Mouse (Mus musculus) limb, embryonic 10.5 days (tissue): ENCODE results near the gene Itga10. TPM values are rescaled to one million over a fixed set of nuclear protein-coding genes. Genes with fewer than 3 reads are reported as not detected.
"Not testable (repeated sequence)": the region's sequence is repeated elsewhere in the genome, so short reads cannot be mapped to it uniquely, and the experiment has no call there.

ENCODE experiments used
- DNase-seq: peaks from one replicate; pipeline ENCODE4 v3.0.0-alpha.2; 2017; ENCODE audit warnings: low spot score
- H3K27ac ChIP-seq: fragments of 300-500 bp; sonication (generic); 2 replicates; pipeline ENCODE4 v1.5.1; 2016; ENCODE audit warnings: mild to moderate bottlenecking
- H3K27me3 ChIP-seq: fragments of 300-500 bp; sonication (generic); 2 replicates; pipeline ENCODE4 v1.6.1; 2016; ENCODE audit warnings: low read depth, mild to moderate bottlenecking; ENCODE audit not compliant: poor library complexity, severe bottlenecking
- H3K36me3 ChIP-seq: fragments of 300-500 bp; sonication (generic); 2 replicates; pipeline ENCODE4 v1.6.1; 2016; ENCODE audit warnings: mild to moderate bottlenecking, moderate library complexity
- H3K4me1 ChIP-seq: fragments of 300-500 bp; sonication (generic); 2 replicates; pipeline ENCODE4 v1.6.1; 2016
- H3K4me3 ChIP-seq: fragments of 300-500 bp; sonication (generic); 2 replicates; pipeline ENCODE4 v1.5.1; 2016; ENCODE audit warnings: mild to moderate bottlenecking, moderate library complexity
- H3K9me3 ChIP-seq: fragments of 300-500 bp; sonication (generic); replicated peaks from 2 replicates; pipeline ENCODE4 v1.6.1; 2016; ENCODE audit warnings: mild to moderate bottlenecking
- WGBS: fragments of 180-500 bp; shearing (Covaris S2); methylation state at CpG from one replicate; pipeline ENCODE4 v1.1.7; 2016; 5-methylcytosine and 5-hydroxymethylcytosine counted together
- polyA plus RNA-seq: library from polyadenylated mRNA; unstranded; fragments of >200 nt; fragmentation: Nextera tagmentation; extraction: Ambion mirVana; gene quantifications from 2 replicates; pipeline ENCODE4 v1.2.1, GENCODE M21; 2016

Gene Itga10
- polyA plus RNA-seq, 1 experiment from 2014 or later: 0.58 TPM

DNA sequence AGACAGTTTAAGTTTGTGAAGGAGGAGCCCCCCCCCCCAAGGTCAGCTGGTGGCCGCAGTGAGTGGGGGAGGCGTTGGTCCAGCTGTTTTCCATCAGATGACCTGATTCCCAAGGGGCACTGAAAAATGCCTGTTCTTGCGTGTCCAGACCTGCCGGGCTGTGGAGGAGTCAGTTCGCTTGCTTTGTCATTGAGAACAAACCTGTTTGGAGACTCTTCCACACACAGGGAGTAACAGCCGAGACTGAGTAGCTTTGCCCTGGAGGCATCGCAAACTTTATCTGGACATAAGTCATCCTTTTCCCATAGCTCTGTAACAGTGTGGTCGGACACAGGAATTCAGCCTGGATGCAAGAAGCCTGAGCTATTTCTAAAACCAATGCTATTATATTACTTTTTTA is 29.1 kb downstream of the Itga10 start:
- peak; percentile 65 for DNase-seq
- Histone ChIP-seq H3K9me3 (no peaks in the 10 kb centered on the region), H3K27me3 (peaks cover 40% of the 10 kb centered on the region), H3K36me3 (no peaks in the 10 kb centered on the region), H3K4me3 (no peak overlapping the region), H3K27ac (no peak overlapping the region), H3K4me1 (peaks cover 29% of the 10 kb centered on the region)
- WGBS: 36% methylated on average over 8 of the region's 8 CpGs

DNA sequence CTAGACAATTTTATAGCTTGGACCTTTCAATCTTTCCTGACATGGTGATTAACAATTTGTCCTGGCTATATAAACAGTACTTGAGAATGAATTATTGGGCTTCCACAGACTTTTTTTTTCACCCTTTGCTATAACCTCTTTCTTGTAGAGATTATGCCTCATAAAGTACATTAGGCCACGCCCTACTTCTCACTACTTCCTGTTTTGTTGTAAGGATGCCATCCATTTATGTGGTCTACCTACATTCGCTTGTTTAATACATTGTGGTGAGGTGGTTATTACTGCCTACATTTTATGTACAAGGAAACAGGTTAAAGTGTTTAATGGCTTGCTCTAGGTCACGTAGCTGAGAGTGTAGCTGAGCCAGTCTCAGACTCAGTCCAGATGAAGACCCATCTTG is 29.8 kb downstream of the Itga10 start:
- WGBS: 83% methylated on average over 3 of the region's 3 CpGs
- no peak overlapping the region for H3K4me3 ChIP-seq
- no peak overlapping the region for H3K27ac ChIP-seq
- H3K27me3 ChIP-seq: peaks cover 47% of the 10 kb centered on the region
- no peaks in the 10 kb centered on the region for H3K36me3 ChIP-seq
- DNase-seq: no peak
- peaks cover 23% of the 10 kb centered on the region for H3K4me1 ChIP-seq
- no peaks in the 10 kb centered on the region for H3K9me3 ChIP-seq

DNA sequence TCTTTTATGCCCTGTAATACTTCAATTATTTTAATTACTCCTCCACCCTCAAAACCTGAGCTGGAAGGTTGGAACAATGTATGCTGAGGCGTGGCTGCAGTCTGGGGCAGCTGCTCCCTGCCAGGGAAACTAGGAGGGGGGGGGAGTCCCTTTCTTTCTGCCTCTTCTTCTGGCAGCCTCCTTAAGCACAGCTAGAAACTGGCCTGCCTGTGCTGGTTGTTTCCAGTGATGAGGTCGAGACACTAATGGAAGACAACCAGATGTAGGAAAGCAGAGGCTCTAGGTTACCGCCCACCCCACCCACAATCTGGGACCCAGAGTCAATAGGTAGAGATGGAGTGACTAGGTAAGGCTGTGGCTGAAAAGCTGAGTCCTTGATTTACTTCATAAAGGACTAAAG is 30.3 kb downstream of the Itga10 start:
- 62% methylated on average over 3 of the region's 3 CpGs for WGBS
- H3K27me3 ChIP-seq: peaks cover 47% of the 10 kb centered on the region
- H3K4me1 ChIP-seq: peaks cover 23% of the 10 kb centered on the region
- no peaks in the 10 kb centered on the region for H3K9me3 ChIP-seq
- H3K4me3 ChIP-seq: no peak overlapping the region
- DNase-seq: no peak
- H3K27ac ChIP-seq: no peak overlapping the region
- no peaks in the 10 kb centered on the region for H3K36me3 ChIP-seq

DNA sequence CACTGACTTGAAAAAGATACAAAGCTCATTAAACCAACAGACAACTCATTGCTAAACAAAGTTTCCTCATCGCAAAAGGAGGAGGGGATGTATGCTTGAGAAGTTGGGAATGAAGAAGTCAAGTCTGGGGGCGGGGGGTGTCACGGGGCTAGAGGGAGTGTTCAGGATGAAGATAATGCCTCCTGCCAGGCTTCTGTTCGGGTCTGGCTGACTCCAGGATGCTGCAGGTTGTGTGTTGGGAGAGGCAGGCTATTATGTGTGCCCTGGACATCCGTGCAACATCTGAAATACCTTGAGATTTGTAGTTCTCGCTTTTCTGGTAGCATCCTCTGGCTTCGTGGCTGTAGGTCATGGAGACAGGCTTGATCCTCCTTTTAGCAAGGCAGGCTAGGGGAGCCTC is 33.1 kb downstream of the Itga10 start:
- H3K27ac ChIP-seq: no peak overlapping the region
- H3K4me3 ChIP-seq: no peak overlapping the region
- no peaks in the 10 kb centered on the region for H3K9me3 ChIP-seq
- 76% methylated on average over 7 of the region's 7 CpGs for WGBS
- H3K27me3 ChIP-seq: peaks cover 59% of the 10 kb centered on the region
- no peaks in the 10 kb centered on the region for H3K36me3 ChIP-seq
- peaks cover 23% of the 10 kb centered on the region for H3K4me1 ChIP-seq
- DNase-seq: no peak

DNA sequence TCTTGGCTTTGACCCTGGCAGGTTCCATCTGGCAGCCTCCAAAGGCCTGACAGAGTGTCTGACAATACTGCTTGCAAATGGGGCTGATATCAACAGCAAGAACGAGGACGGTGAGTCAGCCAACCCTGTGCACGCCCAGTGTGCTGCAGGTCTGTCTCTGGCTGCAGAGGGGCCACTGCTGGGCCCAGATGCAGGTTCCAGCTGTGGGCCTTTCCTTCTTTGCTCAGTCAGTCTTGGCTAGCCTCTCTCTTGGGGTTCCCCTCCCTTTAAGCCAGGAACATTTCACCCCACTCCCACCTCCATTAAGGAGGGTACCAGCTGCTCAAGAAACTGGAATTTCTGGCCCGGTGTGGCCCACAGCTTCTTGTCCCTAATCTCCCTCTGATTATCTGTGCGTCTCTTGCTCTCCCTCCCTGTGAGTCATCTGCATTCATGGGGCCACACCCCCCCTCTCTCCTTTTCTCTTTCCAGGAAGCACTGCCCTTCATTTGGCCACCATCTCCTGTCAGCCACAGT is 33.8 kb downstream of the Itga10 start:
- no peaks in the 10 kb centered on the region for H3K36me3 ChIP-seq
- no peak for DNase-seq
- WGBS: 28% methylated on average over 5 of the region's 5 CpGs
- peaks cover 67% of the 10 kb centered on the region for H3K27me3 ChIP-seq
- peaks cover 19% of the 10 kb centered on the region for H3K4me1 ChIP-seq
- H3K4me3 ChIP-seq: no peak overlapping the region
- H3K9me3 ChIP-seq: no peaks in the 10 kb centered on the region
- H3K27ac ChIP-seq: no peak overlapping the region

DNA sequence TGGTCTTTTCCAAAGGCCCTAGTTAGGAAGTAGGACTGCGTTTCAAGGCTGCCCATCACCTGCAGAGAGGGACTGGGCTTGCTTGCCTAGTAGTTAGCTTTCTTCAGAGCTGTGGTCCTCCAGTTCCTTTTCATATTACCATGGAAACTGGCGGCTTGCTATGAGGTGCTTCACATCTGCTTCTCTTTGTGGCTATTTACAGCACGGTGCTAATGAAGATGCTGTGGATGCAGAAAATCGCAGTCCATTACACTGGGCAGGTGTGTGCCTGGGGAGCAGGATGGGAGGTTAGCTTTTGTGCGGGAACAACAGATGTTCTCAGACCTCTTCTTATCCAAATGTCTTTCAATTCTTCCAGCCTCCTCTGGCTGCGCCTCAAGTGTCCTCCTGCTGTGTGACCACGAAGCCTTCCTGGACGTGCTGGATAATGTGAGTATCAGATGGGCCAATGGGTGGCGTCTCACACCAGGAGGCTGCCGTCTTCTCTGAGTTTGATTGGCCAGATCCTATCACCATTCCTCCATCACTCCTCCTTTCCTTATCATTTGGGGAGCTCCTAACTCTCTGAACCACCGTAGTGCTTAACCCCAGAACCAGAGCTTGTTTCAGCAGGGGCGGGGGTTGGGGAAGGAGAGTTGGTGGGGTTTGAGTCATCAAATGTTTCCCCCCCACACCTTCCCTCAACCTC is 35.0 kb downstream of the Itga10 start:
- Histone ChIP-seq H3K27me3 (peaks cover 78% of the 10 kb centered on the region), H3K9me3 (no peaks in the 10 kb centered on the region), H3K27ac (no peak overlapping the region), H3K4me1 (peaks cover 19% of the 10 kb centered on the region), H3K4me3 (no peak overlapping the region), H3K36me3 (no peaks in the 10 kb centered on the region)
- WGBS: 17% methylated on average over 12 of the region's 12 CpGs
- no peak for DNase-seq

DNA sequence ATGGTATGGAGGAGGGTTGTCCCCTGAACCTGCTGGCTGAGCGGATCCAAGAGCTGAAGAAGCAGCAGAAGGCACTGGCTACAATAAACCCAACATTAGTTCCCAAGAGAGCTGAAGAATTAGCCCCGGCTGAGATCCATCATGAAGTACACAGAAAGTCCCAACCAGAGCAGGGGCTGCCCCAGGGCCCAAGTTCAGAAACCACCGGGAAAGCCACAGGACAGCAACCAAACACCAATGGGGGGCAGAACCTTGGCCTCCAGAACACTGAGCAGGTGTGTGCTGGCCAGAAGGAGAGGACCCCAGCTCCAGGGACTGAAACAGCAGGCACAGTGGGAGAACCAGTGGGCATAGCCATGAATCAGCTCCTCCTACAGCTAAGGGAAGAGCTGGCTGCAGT is 38.1 kb downstream of the Itga10 start:
- WGBS: 83% methylated on average over 3 of the region's 3 CpGs
- DNase-seq: no peak
- Histone ChIP-seq H3K4me3 (no peak overlapping the region), H3K4me1 (peaks cover 13% of the 10 kb centered on the region), H3K27me3 (peaks cover 81% of the 10 kb centered on the region), H3K36me3 (no peaks in the 10 kb centered on the region), H3K27ac (no peak overlapping the region), H3K9me3 (no peaks in the 10 kb centered on the region)

DNA sequence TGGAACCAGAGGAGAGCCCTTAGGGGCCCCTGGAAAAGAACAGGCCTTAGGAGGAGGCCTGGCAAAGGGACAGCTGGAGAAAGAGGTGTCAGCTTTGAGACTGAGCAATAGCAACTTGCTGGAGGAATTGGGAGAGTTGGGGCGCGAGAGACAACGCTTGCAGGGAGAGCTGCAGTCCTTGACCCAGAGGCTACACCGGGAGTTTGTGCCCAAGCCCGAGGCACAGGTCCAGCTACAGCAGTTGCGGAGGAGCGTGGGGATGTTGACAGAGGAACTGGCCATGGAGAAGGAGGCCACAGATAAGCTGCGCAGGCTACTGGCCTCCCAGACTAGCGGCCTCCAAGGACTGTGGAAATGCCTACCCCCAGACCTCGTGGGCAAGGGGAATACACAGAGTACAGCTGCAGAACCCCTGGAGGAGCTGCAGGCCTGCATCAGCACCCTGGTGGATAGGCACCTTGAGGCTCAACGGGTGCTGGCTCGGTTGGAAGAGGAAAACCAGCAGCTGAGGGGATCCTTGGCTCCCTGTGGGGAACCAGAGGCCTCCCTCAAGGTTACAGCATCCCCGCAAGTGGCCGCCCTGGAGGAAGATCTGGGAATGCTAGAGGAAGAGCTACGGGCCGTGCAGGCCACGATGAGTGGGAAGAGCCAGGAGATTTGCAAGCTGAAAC is 38.9 kb downstream of the Itga10 start:
- peak overlapping the region; percentile 42 for H3K4me3 ChIP-seq
- peaks cover 16% of the 10 kb centered on the region for H3K4me1 ChIP-seq
- H3K36me3 ChIP-seq: no peaks in the 10 kb centered on the region
- DNase-seq: no peak
- WGBS: 50% methylated on average over 17 of the region's 17 CpGs
- H3K27ac ChIP-seq: peak overlapping the region; percentile 14; the same call in 1 of the 2 replicates
- peaks cover 81% of the 10 kb centered on the region for H3K27me3 ChIP-seq
- H3K9me3 ChIP-seq: no peaks in the 10 kb centered on the region

DNA sequence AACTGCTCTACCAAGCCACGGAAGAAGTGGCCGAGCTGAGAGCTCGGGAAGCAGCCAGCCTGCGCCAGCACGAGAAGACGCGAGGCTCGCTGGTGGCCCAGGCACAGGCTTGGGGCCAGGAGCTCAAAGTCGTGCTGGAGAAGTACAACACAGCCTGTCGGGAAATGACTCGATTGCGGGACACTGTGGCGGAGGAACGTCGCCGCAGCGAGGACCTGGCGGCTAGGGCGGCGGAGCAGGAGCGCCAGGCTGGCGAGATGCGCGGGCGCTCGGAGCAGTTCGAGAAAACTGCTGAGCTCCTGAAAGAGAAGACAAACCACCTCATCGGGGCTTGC is 39.4 kb downstream of the Itga10 start:
- Histone ChIP-seq H3K27ac (peak overlapping the region; percentile 14), H3K27me3 (peaks cover 81% of the 10 kb centered on the region), H3K9me3 (no peaks in the 10 kb centered on the region), H3K4me1 (peaks cover 16% of the 10 kb centered on the region), H3K36me3 (no peaks in the 10 kb centered on the region), H3K4me3 (peak overlapping the region; percentile 42)
- WGBS: 19% methylated on average over 28 of the region's 28 CpGs
- DNase-seq: peak; percentile 59

DNA sequence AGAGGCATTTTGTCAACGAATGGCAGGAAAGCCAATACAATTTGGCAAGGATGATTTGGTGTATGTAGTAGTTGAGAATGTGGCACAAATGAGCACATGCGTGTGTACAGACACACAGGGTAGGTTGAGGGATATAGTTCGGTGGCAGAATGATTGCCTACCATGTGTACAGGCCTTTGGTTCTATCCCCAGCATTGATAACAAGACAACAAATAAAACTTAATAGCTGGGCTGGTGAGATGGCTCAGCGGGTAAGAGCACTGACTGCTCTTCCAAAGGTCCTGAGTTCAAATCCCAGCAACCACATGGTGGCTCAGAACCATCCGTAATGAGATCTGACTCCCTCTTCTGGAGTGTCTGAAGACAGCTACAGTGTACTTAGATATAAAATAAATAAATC is 40.7 kb downstream of the Itga10 start:
- H3K27me3 ChIP-seq: peaks cover 72% of the 10 kb centered on the region
- peaks cover 10% of the 10 kb centered on the region for H3K4me1 ChIP-seq
- not testable (repeated sequence) for H3K9me3 ChIP-seq, H3K27ac ChIP-seq, H3K36me3 ChIP-seq, H3K4me3 ChIP-seq, DNase-seq
- WGBS: 93% methylated on average over 5 of the region's 5 CpGs

DNA sequence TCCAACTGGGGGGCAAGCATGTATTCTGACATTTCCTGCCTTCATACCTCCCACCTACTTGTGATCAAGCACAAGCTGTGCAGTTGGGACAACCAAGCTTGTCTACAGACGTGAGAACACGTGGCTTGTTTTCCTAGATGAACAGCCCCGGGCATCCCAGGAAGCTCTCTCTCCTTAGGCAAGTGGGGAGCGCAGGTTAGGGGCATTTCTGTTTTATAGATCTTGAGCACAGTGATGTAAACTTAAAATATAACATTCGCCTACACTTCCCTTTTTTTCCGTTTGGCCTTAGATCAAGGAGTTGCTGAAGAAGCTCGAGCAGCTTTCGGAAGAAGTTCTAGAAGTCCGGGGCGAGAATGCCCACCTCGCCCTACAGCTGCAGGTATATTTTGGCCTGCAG is 43.5 kb downstream of the Itga10 start:
- no peak for DNase-seq
- Histone ChIP-seq H3K9me3 (no peaks in the 10 kb centered on the region), H3K4me3 (no peak overlapping the region)

DNA sequence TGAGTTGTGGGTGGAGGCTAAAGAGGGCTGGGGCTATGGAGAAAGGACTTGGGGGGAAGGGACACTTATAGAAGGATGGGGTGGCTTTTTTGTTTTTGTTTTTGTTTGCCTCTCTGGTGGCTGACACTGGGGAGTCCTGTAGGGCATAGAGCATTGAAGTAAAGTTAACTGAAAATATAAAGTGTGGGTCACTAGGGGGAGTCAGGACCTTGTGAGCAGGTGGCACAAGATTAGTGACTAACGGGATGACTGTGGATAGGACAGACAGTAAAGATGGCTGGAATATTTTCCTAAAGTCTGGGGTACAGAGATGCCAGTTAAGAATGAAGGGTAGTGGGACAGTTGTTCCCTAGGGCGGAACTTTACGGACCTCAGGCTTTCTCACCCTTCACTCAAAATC is 44.9 kb downstream of the Itga10 start:
- Histone ChIP-seq H3K36me3 (no peaks in the 10 kb centered on the region), H3K4me1 (peaks cover 9% of the 10 kb centered on the region), H3K27me3 (peaks cover 30% of the 10 kb centered on the region), H3K27ac (no peak overlapping the region), H3K9me3 (no peaks in the 10 kb centered on the region), H3K4me3 (no peak overlapping the region)
- DNase-seq: no peak
- WGBS: 65% methylated on average over 3 of the region's 3 CpGs

More for the DNA sequence above, 43.5 kb downstream of the Itga10 start:
- no peak overlapping the region for H3K27ac ChIP-seq
- no peaks in the 10 kb centered on the region for H3K36me3 ChIP-seq
- peaks cover 44% of the 10 kb centered on the region for H3K27me3 ChIP-seq
- peaks cover 16% of the 10 kb centered on the region for H3K4me1 ChIP-seq
- 80% methylated on average over 11 of the region's 11 CpGs for WGBS

DNA sequence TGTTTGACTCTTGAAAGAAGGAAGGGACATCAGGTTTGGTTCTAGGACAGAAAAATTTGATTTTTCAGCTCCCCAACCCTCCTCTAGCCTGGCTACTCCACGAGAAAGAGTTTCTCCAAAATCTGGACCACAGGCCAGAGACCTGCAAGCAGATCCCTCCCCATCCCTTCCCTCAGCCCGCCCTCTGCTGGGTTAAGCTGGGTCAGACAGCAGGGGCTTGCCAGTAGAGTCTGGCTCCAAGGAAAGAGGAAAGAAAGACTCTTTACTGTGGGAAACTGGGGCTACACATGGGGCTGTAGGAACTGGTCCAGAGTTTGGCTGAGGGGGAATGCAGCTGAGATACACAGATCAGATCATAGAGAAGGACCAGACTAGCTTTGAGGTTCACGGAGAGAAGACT is 47.1 kb downstream of the Itga10 start:
- Histone ChIP-seq H3K9me3 (no peaks in the 10 kb centered on the region), H3K4me3 (no peak overlapping the region), H3K36me3 (no peaks in the 10 kb centered on the region), H3K27ac (peak overlapping the region; percentile 58; the same call in 1 of the 2 replicates), H3K27me3 (peaks cover 17% of the 10 kb centered on the region), H3K4me1 (peaks cover 20% of the 10 kb centered on the region)
- no peak for DNase-seq
- 16% methylated on average over 3 of the region's 3 CpGs for WGBS
